18 mouse cellular contexts compared by ENCODE assay signal in the genomic region with DNA sequence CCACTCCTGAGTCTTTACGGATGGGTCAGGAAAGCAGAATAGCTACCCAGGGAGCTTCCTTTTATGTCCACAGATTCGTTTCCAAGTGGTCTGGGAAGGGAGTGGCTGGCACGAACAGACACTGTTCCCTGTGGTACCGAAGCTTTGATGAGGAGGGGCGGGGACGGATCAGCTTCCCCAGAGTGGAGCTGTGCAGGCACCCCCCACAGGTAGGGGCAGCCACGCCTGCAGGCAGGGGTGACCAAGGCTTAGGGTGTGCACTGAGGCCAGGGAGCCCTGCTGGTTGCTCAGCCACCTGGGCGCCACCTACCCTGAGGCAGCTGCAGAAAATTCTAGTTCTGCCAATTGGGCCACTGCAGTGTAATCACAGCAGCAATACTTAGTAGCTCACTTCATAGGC. TPM values are rescaled to one million over a fixed set of nuclear protein-coding genes. Genes with fewer than 3 reads are reported as not detected.
DNase-seq lines count a peak whose midpoint lies in the region; ATAC-seq and TF ChIP-seq lines count a peak whose summit lies in the region.
"Had no signal": no experiment of that assay in that cellular context is flagged by ENCODE, and none has a peak within 500 bp of the region (broad histone marks: within the 10 kb centered on the region; RNA-seq: fewer than 3 reads in every experiment).

No protein-coding gene starts in this region.

- no peak for TF ChIP-seq CTCF in kidney, adult 2 months (conservative IDR thresholded peaks at IDR 0.05; ENCODE audit: insufficient read depth, insufficient read length, low read depth, low read length)
- TF ChIP-seq CTCF in lung, embryonic 14.5 days (IDR thresholded peaks at IDR 0.05; ENCODE audit: low read depth): no peak
- no peak for TF ChIP-seq CTCF in small intestine, adult 2 months (IDR thresholded peaks at IDR 0.05; ENCODE audit: extremely low read depth, insufficient read length, insufficient replicate concordance, low read depth, low read length)

- H3K27me3 ChIP-seq in kidney, adult 2 months (replicated peaks; ENCODE audit: control insufficient read depth, insufficient read depth, low read length): no peaks in the 10 kb centered on the region
- no peaks in the 10 kb centered on the region for H3K27me3 ChIP-seq in lung, embryonic 14.5 days (ENCODE audit: insufficient read depth, low read length)
- no peaks in the 10 kb centered on the region for H3K27me3 ChIP-seq in small intestine, adult 2 months (ENCODE audit: control insufficient read depth, insufficient read depth, low read length)
- H3K27me3 ChIP-seq: liver, embryonic 15.5 days had no signal

- TF ChIP-seq POLR2A in kidney, adult 2 months (IDR thresholded peaks at IDR 0.05; ENCODE audit: low read depth, low read length): no peak
- no peak for TF ChIP-seq POLR2A in small intestine, adult 2 months (IDR thresholded peaks at IDR 0.05; ENCODE audit: low read depth, low read length)

- no peak for ATAC-seq in lung, embryonic 14.5 days (ENCODE audit: insufficient read depth)
- no peak for ATAC-seq in frontal cortex, adult (ENCODE audit: low TSS enrichment)
- ATAC-seq: midbrain, embryonic 16.5 days had no signal

- WGBS in kidney, adult 2 months: 48% methylated on average over 8 of the region's 8 CpGs
- WGBS in lung, embryonic 14.5 days: 39% methylated on average over 8 of the region's 8 CpGs
- WGBS in small intestine, adult 2 months: 26% methylated on average over 8 of the region's 8 CpGs

- H3K9ac ChIP-seq in lung, embryonic 14.5 days: no peak overlapping the region
- H3K9ac ChIP-seq in ES-E14 (ENCODE audit: insufficient read depth, low read depth, low read length, poor library complexity, severe bottlenecking): no peak overlapping the region
- H3K9ac ChIP-seq: forebrain, embryonic 12.5 days; heart, embryonic 12.5 days; liver, embryonic 15.5 days had no signal

- H3K4me3 ChIP-seq in kidney, adult 2 months (ENCODE audit: insufficient read depth, low read depth, low read length): no peak overlapping the region
- no peak overlapping the region for H3K4me3 ChIP-seq in lung, embryonic 14.5 days (ENCODE audit: low read depth, low read length)
- no peak overlapping the region; a peak in 1 of 4 replicates for H3K4me3 ChIP-seq in ES-E14 (ENCODE audit: insufficient read depth in 1 of 2, low read depth in 1 of 2, low read length in 2 of 2, poor library complexity in 1 of 2, severe bottlenecking in 1 of 2)
- H3K4me3 ChIP-seq in small intestine, adult 2 months (ENCODE audit: low read depth, low read length): no peak overlapping the region
- H3K4me3 ChIP-seq: forebrain, embryonic 12.5 days; heart, embryonic 12.5 days; layer of hippocampus, adult 2 months; liver, embryonic 15.5 days had no signal

- peak; percentile 56 for DNase-seq in kidney, adult 2 months
- DNase-seq in kidney, postnatal 4 days: no peak
- DNase-seq in lung, embryonic 14.5 days: no peak
- no peak for DNase-seq in lung, postnatal 25 days (ENCODE audit: low spot score)
- DNase-seq in ES-E14 (ENCODE audit: low read depth, low spot score): no peak
- DNase-seq in frontal cortex, adult 2 months (ENCODE audit: extremely low spot score in 1 of 2, low spot score in 1 of 2): no peak
- DNase-seq: adrenal gland, adult 2 months; cerebellum, postnatal 14 days; heart, postnatal 4 days; left cerebral cortex, postnatal 4 days; retina, postnatal 1 day had no signal

- H3K27ac ChIP-seq in kidney, adult 2 months (ENCODE audit: insufficient read depth, low read depth, low read length): peak overlapping the region; percentile 24; the same call in 1 of the 2 replicates
- 0 out of 2 replicates have a peak overlapping the region, but pooled peaks have one; percentile 15 for H3K27ac ChIP-seq in lung, embryonic 14.5 days (ENCODE audit: low read depth)
- H3K27ac ChIP-seq in ES-E14 (ENCODE audit: insufficient read depth, low read depth, low read length, poor library complexity, severe bottlenecking): peak overlapping the region; percentile 67
- H3K27ac ChIP-seq in small intestine, adult 2 months (ENCODE audit: insufficient read depth, low read depth, low read length): peak overlapping the region; percentile 66
- H3K27ac ChIP-seq: forebrain, embryonic 12.5 days; layer of hippocampus, adult 2 months; liver, embryonic 15.5 days had no signal

- no peak overlapping the region for H3K4me2 ChIP-seq in lung, embryonic 14.5 days
- H3K4me2 ChIP-seq: forebrain, embryonic 12.5 days; heart, embryonic 12.5 days had no signal

- in situ Hi-C loops in ES-E14 (cut with MboI; ENCODE audit: low sequenced_read_pairs in 2 of 2, unreplicated experiment in 2 of 2): no loop called here

- no peaks in the 10 kb centered on the region for H3K9me3 ChIP-seq in lung, embryonic 14.5 days (ENCODE audit: low read depth, low read length)
- no peaks in the 10 kb centered on the region for H3K9me3 ChIP-seq in ES-E14 (ENCODE audit: control insufficient read depth, insufficient read depth, low read depth, low read length)
- H3K9me3 ChIP-seq: forebrain, embryonic 12.5 days; heart, embryonic 12.5 days; liver, embryonic 15.5 days had no signal

- H3K36me3 ChIP-seq in kidney, adult 2 months (ENCODE audit: control insufficient read depth, insufficient read depth, low read length): no peaks in the 10 kb centered on the region
- H3K36me3 ChIP-seq in lung, embryonic 14.5 days (ENCODE audit: insufficient read depth): no peaks in the 10 kb centered on the region
- peaks cover 7% of the 10 kb centered on the region; the same call in 1 of the 2 replicates for H3K36me3 ChIP-seq in ES-E14 (ENCODE audit: control insufficient read depth, insufficient read depth, low read length, poor library complexity, severe bottlenecking)
- peaks cover 4% of the 10 kb centered on the region; the same call in 1 of the 2 replicates for H3K36me3 ChIP-seq in small intestine, adult 2 months (ENCODE audit: control insufficient read depth, insufficient read depth, low read length)
- H3K36me3 ChIP-seq: forebrain, embryonic 12.5 days; heart, embryonic 12.5 days; liver, embryonic 15.5 days had no signal

- H3K4me1 ChIP-seq in kidney, adult 2 months (ENCODE audit: control insufficient read depth, insufficient read depth, low read length): peaks cover 32% of the 10 kb centered on the region
- peaks cover 11% of the 10 kb centered on the region for H3K4me1 ChIP-seq in lung, embryonic 14.5 days (ENCODE audit: insufficient read depth)
- H3K4me1 ChIP-seq in ES-E14 (ENCODE audit: control insufficient read depth in 2 of 2, insufficient read depth in 2 of 2, low read length in 2 of 2, poor library complexity in 1 of 2): peaks cover 27 to 50% of the 10 kb centered on the region in 2 experiments
- H3K4me1 ChIP-seq in small intestine, adult 2 months (ENCODE audit: control insufficient read depth, insufficient read depth, insufficient read length, low read length): peaks cover 29% of the 10 kb centered on the region

TF ChIP-seq in ES-E14, 5 proteins besides CTCF, POLR2A, EP300 and RAD21:
- TF ChIP-seq HCFC1 (IDR thresholded peaks at IDR 0.05; ENCODE audit: borderline replicate concordance, insufficient read depth, low read length) (no peak), CHD2 (IDR thresholded peaks at IDR 0.05; ENCODE audit: low read depth, low read length) (no peak), MAFK (IDR thresholded peaks at IDR 0.05; ENCODE audit: insufficient read depth, low read depth, low read length) (no peak), ZC3H11A (IDR thresholded peaks at IDR 0.05; ENCODE audit: borderline replicate concordance, low read depth, low read length) (no peak), ZNF384 (IDR thresholded peaks at IDR 0.05; ENCODE audit: low read depth, low read length) (no peak)

RNA-seq across cellular contexts. Expression of gene Cdh1, which starts 29.5 kb away (rescaled TPM):
- polyA plus RNA-seq in kidney, adult 2 months (2012; rRNA removed): 68.7 and 81.7 TPM in 2 replicates
- polyA plus RNA-seq in lung, embryonic 14.5 days (2014; fragmentation: Nextera tagmentation; extraction: Ambion mirVana): 85.3 and 89.8 TPM in 2 replicates
- total RNA-seq in ES-E14 (2012; rRNA removed): 254 and 424 TPM in 2 replicates
- 88.3 and 234 TPM in 2 replicates for polyA plus RNA-seq in small intestine, adult 2 months (2012; rRNA removed)
- polyA plus RNA-seq in frontal cortex, adult 2 months (2012; rRNA removed): 0.97 and 1.3 TPM in 2 replicates

RNA-seq across cellular contexts. Expression of gene Tango6, which starts 50.2 kb away (rescaled TPM):
- polyA plus RNA-seq in kidney, adult 2 months (2012; rRNA removed): 6.1 TPM in 2 replicates
- polyA plus RNA-seq in lung, embryonic 14.5 days (2014; fragmentation: Nextera tagmentation; extraction: Ambion mirVana): 11.6 and 12.6 TPM in 2 replicates
- total RNA-seq in ES-E14 (2012; rRNA removed): 13.6 and 16.5 TPM in 2 replicates
- polyA plus RNA-seq in small intestine, adult 2 months (2012; rRNA removed): 1.2 and 2.1 TPM in 2 replicates
- 2.5 and 2.9 TPM in 2 replicates for polyA plus RNA-seq in frontal cortex, adult 2 months (2012; rRNA removed)

RNA-seq across cellular contexts. Expression of gene Gm10073, which starts 59.4 kb away (rescaled TPM):
- polyA plus RNA-seq in kidney, adult 2 months (2012; rRNA removed): 34.0 and 102 TPM in 2 replicates
- 10.1 and 11.4 TPM in 2 replicates for polyA plus RNA-seq in lung, embryonic 14.5 days (2014; fragmentation: Nextera tagmentation; extraction: Ambion mirVana)
- 83.5 and 86.5 TPM in 2 replicates for total RNA-seq in ES-E14 (2012; rRNA removed)
- 78.0 and 81.0 TPM in 2 replicates for polyA plus RNA-seq in small intestine, adult 2 months (2012; rRNA removed)
- polyA plus RNA-seq in frontal cortex, adult 2 months (2012; rRNA removed): 51.1 and 60.7 TPM in 2 replicates

Comparison
In these comparisons a context has a peak if more than half of its experiments do, and no peak if none do; other contexts are left out.
1. H3K27ac ChIP-seq: peak in every context shown above with its lines; median percentile 67 in ES-E14; 66 in small intestine, adult 2 months; 24 in kidney, adult 2 months; 15 in lung, embryonic 14.5 days.
2. RNA of gene Cdh1, which starts 29.5 kb away (polyA plus RNA-seq): 88.3 to 234 TPM in small intestine, adult 2 months, 85.3 to 89.8 TPM in lung, embryonic 14.5 days and 68.7 to 81.7 TPM in kidney, adult 2 months; 0.97 to 1.3 TPM in frontal cortex, adult 2 months; every median in the first group is over 10 times any median in the second.